Mouse (Mus musculus): ENCODE data around the gene Trpc4.

- TF ChIP-seq CTCF (IDR thresholded peaks at IDR 0.05; ENCODE audit: extremely low read depth, insufficient read depth, low read length) (no peak), POLR2A (IDR thresholded peaks at IDR 0.05; ENCODE audit: extremely low read depth, insufficient read depth, low read length) (no peak)
These were observed 44.3 kb upstream of the Trpc4 start for GRCm38 (mm10) chr3:54111489-54111888.
